Mouse (Mus musculus) limb, embryonic 13.5 days (tissue): ENCODE measurements around the gene Ccdc60. TPM values are rescaled to one million over a fixed set of nuclear protein-coding genes. Genes with fewer than 3 reads are reported as not detected.
"Not testable (repeated sequence)": the region's sequence is repeated elsewhere in the genome, so short reads cannot be mapped to it uniquely, and the experiment has no call there.

Experiments
- ATAC-seq: fragments of 200-750 bp; cut with Nextera tagmentation; 2 replicates; pipeline ENCODE4 v1.8.0; 2017; ENCODE audit warnings: low read depth, moderate number of reproducible peaks, moderate TSS enrichment; ENCODE audit not compliant: low FRiP score
- H3K27ac ChIP-seq: fragments of 300-500 bp; sonication (generic); 2 replicates; pipeline ENCODE4 v1.5.1; 2015; ENCODE audit warnings: inconsistent platforms, mild to moderate bottlenecking, moderate library complexity
- H3K27me3 ChIP-seq: fragments of 300-500 bp; sonication (generic); 2 replicates; pipeline ENCODE4 v1.6.1; 2015; ENCODE audit warnings: mild to moderate bottlenecking, inconsistent platforms
- H3K36me3 ChIP-seq: fragments of 300-500 bp; sonication (generic); 2 replicates; pipeline ENCODE4 v1.6.1; 2015; ENCODE audit warnings: inconsistent platforms, mild to moderate bottlenecking, moderate library complexity
- H3K4me1 ChIP-seq: fragments of 300-500 bp; sonication (generic); 2 replicates; pipeline ENCODE4 v1.6.1; 2015; ENCODE audit warnings: inconsistent platforms
- H3K4me2 ChIP-seq: fragments of 300-500 bp; sonication (generic); replicated peaks from 2 replicates; pipeline ENCODE4 v1.6.1; 2015; ENCODE audit warnings: inconsistent platforms, mild to moderate bottlenecking, moderate library complexity
- H3K4me3 ChIP-seq: fragments of 300-500 bp; sonication (generic); 2 replicates; pipeline ENCODE4 v1.5.1; 2015; ENCODE audit warnings: moderate library complexity, mild to moderate bottlenecking, inconsistent platforms
- H3K9ac ChIP-seq: fragments of 300-500 bp; sonication (generic); 2 replicates; pipeline ENCODE4 v1.6.1; 2015; ENCODE audit warnings: mild to moderate bottlenecking, inconsistent platforms
- H3K9me3 ChIP-seq: fragments of 300-500 bp; sonication (generic); 2 replicates; pipeline ENCODE4 v1.6.1; 2016; ENCODE audit warnings: inconsistent platforms
- WGBS: fragments of 180-500 bp; shearing (Covaris S2); methylation state at CpG from one replicate; pipeline ENCODE4 v1.1.7; 2015; 5-methylcytosine and 5-hydroxymethylcytosine counted together
- polyA plus RNA-seq: library from polyadenylated mRNA; unstranded; fragments of >200 nt; fragmentation: Nextera tagmentation; extraction: Ambion mirVana; gene quantifications from 2 replicates; pipeline ENCODE4 v1.2.1, GENCODE M21; 2015

Ccdc60 gene
- 1.4 and 1.7 TPM in 2 replicates for polyA plus RNA-seq

DNA sequence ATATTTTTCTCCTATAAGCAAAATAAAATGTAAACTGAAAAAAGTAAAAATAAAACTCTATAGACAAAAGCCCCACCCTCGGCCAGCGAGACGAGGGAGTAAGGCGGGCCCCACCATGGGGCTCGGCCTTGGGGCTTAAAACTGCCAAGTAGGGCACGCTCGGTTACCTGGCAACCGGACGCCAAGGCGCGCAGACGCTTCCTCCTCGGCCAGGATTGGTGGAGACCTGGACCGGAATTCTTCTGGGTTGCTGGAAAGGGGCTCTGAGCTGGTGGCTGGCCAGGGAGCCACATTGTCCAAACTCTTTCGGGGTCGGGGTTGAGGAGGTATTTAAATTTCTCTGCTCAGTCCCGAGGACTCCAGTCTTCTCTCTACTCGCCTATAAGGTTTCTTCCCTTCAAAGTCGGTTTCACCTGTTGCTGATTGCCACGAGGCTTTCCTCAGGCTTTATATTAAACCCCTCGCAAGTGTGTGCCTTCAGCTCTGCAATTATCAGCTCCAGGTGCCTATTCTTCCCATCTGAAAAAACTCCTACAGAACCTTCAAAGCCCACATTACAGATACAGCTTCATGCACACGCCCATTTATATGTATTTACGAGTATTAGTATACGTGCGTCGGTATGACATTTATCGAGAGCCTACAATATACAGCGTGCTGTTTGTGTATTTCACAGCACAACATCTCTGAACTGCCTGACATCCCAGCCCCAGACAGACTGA, at the start of gene Ccdc60:
Gene Ccdc60, minus strand, starts transcription at position 137 of the 722 bp plus-strand sequence.
- Histone ChIP-seq H3K4me2 (peak within 1 kb of the TSS; percentile 56), H3K27me3 (0 out of 2 replicates have a peak, but pooled peaks cover 6% of the 10 kb centered on the region), H3K27ac (no peak within 1 kb of the TSS), H3K9me3 (no peaks in the 10 kb centered on the region), H3K4me3 (peak within 1 kb of the TSS; percentile 22; the same call in 1 of the 2 replicates), H3K36me3 (no peaks in the 10 kb centered on the region), H3K4me1 (peaks cover 38% of the 10 kb centered on the region), H3K9ac (no peak within 1 kb of the TSS)
- WGBS: 6% methylated on average over 28 of the region's 28 CpGs
- peak; percentile 78 for ATAC-seq

DNA sequence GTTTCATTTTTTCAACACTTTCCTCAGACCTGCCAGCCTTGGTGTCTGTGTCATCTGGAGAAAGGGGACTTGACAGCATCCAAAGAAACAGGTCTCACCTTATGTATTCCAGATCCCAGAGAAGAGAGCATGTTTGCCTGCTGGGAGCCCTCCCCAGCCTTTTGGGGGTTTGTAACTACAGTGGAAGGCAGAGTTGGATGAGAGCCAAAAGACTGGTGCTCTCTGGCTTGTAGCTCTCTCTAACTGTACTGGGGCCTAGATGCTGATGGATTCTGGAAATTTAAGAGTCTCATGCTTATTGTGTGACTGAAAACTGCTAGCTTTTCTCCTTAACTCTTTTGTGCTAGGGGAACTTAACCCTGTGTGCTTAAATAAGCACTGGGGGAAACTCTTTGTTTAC, 47.4 kb upstream of the Ccdc60 start:
- peaks cover 13% of the 10 kb centered on the region for H3K4me1 ChIP-seq
- no peaks in the 10 kb centered on the region for H3K27me3 ChIP-seq
- no peak; the same call in 1 of the 2 replicates for ATAC-seq
- no peaks in the 10 kb centered on the region for H3K9me3 ChIP-seq
- no peak overlapping the region for H3K4me2 ChIP-seq
- H3K9ac ChIP-seq: no peak overlapping the region
- peak overlapping the region; percentile 29; the same call in 1 of the 2 replicates for H3K27ac ChIP-seq
- no peaks in the 10 kb centered on the region for H3K36me3 ChIP-seq
- no peak overlapping the region for H3K4me3 ChIP-seq

DNA sequence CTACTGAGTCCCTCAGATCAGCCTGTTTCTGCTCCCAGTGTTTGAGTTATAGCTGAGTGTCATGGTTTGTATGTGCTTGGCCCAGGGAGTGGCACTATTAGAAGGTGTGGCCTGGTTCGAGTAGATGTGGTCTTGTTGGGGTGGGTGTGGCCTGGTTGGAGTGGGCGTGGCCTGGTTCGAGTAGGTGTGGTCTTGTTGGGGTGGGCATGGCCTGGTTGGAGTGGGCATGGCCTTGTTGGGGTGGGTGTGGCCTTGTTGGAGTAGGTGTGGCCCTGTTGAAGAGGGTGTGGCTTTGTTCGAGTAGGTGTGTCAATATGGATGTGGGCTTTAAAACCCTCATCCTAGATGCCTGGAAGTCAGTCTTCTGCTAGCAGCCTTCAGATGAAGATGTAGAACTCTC, 40.1 kb upstream of the Ccdc60 start:
- Histone ChIP-seq H3K9ac (no peak overlapping the region), H3K4me2 (no peak overlapping the region), H3K36me3 (no peaks in the 10 kb centered on the region), H3K4me1 (peaks cover 15% of the 10 kb centered on the region), H3K4me3 (no peak overlapping the region), H3K27me3 (0 out of 2 replicates have a peak, but pooled peaks cover 3% of the 10 kb centered on the region), H3K9me3 (0 out of 2 replicates have a peak, but pooled peaks cover 4% of the 10 kb centered on the region), H3K27ac (no peak overlapping the region)
- WGBS: 90% methylated on average over 4 of the region's 4 CpGs
- no peak for ATAC-seq

DNA sequence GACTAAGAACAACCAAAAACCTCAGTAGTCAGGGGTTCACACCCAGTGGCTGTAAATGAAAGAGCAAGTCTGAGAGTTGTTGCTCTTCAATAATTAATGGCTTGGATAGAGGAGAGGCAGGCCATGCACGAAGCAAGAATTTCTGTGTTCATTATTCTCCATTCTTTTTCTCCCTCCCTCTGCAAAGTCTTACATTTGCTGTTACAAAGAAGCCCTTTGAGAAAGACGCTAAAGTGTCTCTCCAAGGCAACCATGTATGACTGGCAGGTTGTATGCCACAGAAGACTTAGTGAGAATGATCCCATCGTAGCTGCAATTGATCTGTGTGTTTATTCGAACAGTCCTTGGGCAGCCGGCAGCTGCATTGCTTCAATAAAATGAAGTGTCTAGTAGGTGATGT, 34.6 kb upstream of the Ccdc60 start:
- Histone ChIP-seq H3K4me3 (no peak overlapping the region), H3K4me1 (peaks cover 25% of the 10 kb centered on the region), H3K36me3 (no peaks in the 10 kb centered on the region), H3K9me3 (0 out of 2 replicates have a peak, but pooled peaks cover 4% of the 10 kb centered on the region), H3K4me2 (no peak overlapping the region), H3K9ac (no peak overlapping the region), H3K27me3 (peaks cover 14% of the 10 kb centered on the region; the same call in 1 of the 2 replicates), H3K27ac (no peak overlapping the region)
- WGBS: 40% methylated on average over 5 of the region's 5 CpGs
- ATAC-seq: no peak

DNA sequence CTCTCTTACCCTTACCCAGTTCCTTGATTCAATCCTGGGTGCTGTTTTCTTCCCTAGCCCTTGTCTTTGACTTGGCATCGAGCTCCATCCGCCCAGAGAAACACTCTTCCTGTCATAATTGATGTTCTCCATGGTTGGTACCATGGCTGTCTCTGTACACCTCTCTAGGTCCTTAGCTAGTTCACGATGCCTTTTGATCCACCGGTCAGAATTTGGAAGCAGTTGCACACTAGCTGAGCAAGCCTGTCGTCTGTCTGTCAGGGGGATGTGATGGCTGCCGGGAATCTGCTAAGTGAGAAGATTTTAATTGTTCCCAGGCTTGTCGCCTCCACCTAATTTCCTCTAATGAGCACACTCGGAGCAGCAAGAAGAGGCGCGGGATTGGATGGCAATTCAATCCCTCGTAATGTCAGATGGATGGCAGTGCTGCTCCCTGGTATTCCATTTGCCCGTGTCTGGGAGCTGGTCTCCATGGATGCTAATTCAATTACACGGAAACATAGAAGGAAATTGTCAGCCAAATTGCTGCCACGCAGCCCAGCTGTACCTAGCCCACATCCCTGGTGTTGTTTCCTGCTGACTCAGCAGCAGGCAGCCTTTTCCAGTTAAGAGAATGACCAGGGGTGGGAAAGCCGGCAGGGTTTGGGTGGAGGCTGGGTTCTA, 33.7 kb upstream of the Ccdc60 start:
- peak overlapping the region; percentile 40 for H3K4me2 ChIP-seq
- 0 out of 2 replicates have a peak, but pooled peaks cover 4% of the 10 kb centered on the region for H3K9me3 ChIP-seq

DNA sequence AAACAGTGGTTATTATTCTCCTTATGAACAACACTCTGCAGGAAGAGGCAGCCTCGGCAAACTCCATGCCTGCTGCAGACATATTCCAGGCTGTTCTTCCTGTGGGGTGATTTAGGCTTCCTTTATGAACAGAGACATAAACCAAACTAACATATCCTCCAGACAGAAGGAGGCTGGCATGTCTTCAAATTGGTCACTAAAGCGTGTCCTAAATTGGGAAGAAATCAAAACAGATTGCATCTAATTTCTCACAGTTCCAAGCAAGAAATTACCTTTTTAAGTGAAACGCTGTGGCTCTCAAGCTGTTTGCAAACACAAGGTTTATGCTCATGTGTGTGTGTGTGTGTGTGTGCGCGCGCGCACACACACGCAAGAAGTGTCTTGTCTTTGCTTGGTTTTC, 24.9 kb upstream of the Ccdc60 start:
- Histone ChIP-seq H3K27me3 (no peaks in the 10 kb centered on the region), H3K4me1 (peaks cover 20% of the 10 kb centered on the region), H3K9ac (no peak overlapping the region), H3K4me2 (no peak overlapping the region), H3K4me3 (no peak overlapping the region), H3K36me3 (no peaks in the 10 kb centered on the region), H3K27ac (no peak overlapping the region), H3K9me3 (no peaks in the 10 kb centered on the region)
- WGBS: 84% methylated on average over 8 of the region's 8 CpGs
- no peak for ATAC-seq

More for the DNA sequence above, 33.7 kb upstream of the Ccdc60 start:
- no peak overlapping the region for H3K4me3 ChIP-seq
- no peaks in the 10 kb centered on the region for H3K36me3 ChIP-seq
- H3K27me3 ChIP-seq: peaks cover 14% of the 10 kb centered on the region; the same call in 1 of the 2 replicates
- H3K27ac ChIP-seq: no peak overlapping the region
- WGBS: 26% methylated on average over 15 of the region's 15 CpGs
- peak; percentile 54; the same call in 1 of the 2 replicates for ATAC-seq
- H3K4me1 ChIP-seq: peaks cover 25% of the 10 kb centered on the region
- no peak overlapping the region for H3K9ac ChIP-seq

DNA sequence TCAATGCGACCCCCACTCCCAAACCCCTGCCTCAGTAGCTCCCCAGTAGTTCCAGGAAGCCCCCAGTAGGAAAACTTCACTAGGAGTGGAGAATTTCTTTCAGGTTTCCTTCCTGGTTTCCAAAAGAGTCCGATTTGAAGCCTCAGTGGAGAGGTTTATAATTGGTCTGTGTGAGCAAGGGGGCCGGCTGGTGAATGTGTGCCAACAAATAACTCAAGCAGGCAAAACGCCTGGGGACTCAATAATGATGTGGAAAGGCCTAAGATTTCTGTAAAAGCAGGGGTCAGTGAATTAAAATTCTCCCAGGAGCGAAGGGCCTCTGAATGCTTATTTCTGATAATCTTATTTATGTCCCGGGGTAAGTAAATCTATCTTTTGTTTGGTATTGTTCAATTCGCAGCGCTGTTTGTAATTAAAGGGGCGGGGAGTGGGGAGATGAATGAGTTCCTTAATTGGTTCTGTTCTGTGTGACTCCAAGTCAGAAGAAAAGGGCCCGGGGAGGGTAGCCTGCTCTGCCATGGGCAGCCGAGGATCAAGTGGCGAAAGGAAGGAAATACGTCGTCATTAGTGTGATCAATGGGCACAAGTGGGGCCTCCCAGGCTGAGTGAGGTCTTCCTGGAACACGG, 23.4 kb upstream of the Ccdc60 start:
- Histone ChIP-seq H3K27ac (peak overlapping the region; percentile 55; the same call in 1 of the 2 replicates), H3K9me3 (no peaks in the 10 kb centered on the region), H3K4me2 (peak overlapping the region; percentile 52), H3K4me3 (peak overlapping the region; percentile 29), H3K27me3 (no peaks in the 10 kb centered on the region), H3K4me1 (peaks cover 23% of the 10 kb centered on the region), H3K36me3 (no peaks in the 10 kb centered on the region), H3K9ac (no peak overlapping the region)
- WGBS: 17% methylated on average over 15 of the region's 15 CpGs
- ATAC-seq: no peak

DNA sequence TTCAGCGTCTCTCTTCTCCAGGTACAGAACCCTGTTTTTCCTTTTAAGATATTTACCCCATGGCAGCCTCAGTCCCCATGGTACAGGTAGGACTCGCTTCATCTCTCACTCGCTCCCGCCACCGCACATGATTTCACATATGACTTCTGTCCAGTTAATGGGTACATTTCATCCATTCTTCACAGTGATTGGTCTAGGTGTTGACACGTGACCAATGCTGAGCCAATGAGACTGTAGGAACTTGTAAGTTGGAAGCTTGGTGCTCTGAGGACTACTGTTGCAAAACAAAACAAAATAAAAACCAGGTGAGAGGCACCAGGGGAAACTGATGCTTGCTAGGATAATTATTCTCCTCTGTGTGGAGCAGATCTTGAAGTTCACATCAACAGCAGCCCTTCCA, 22.9 kb upstream of the Ccdc60 start:
- no peak for ATAC-seq
- no peaks in the 10 kb centered on the region for H3K9me3 ChIP-seq
- H3K36me3 ChIP-seq: no peaks in the 10 kb centered on the region
- H3K4me2 ChIP-seq: peak overlapping the region; percentile 52
- no peak overlapping the region for H3K4me3 ChIP-seq
- H3K27me3 ChIP-seq: no peaks in the 10 kb centered on the region
- peaks cover 23% of the 10 kb centered on the region for H3K4me1 ChIP-seq
- H3K9ac ChIP-seq: no peak overlapping the region
- H3K27ac ChIP-seq: peak overlapping the region; percentile 55; the same call in 1 of the 2 replicates
- 90% methylated on average over 6 of the region's 6 CpGs for WGBS

DNA sequence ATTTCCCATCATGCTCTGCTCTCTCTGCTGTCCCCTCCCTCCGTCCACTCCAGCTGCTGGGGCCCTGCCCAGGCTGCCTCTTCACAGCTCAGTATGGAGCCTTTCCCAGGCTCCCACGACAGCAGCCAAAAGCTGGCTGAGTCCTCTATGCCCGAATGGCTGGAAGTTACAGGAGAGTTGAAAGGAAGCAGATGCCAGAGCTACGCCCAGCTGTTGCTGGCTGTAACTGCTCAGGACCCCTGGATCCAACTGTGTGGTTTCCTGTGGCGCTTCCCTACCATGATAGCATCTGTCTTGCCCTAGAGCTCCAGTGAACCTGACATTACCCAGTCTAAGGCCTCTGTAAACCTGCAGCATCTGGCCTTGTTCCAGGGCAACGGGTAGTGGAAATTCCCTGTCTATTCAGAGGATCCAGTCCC, 20.6 kb upstream of the Ccdc60 start:
- ATAC-seq: peak; percentile 67
- Histone ChIP-seq H3K9ac (no peak overlapping the region), H3K27me3 (no peaks in the 10 kb centered on the region), H3K4me2 (peak overlapping the region; percentile 47), H3K27ac (peak overlapping the region; percentile 66), H3K9me3 (no peaks in the 10 kb centered on the region), H3K36me3 (no peaks in the 10 kb centered on the region), H3K4me1 (peaks cover 23% of the 10 kb centered on the region), H3K4me3 (no peak overlapping the region)
- 18% methylated on average over 6 of the region's 6 CpGs for WGBS

DNA sequence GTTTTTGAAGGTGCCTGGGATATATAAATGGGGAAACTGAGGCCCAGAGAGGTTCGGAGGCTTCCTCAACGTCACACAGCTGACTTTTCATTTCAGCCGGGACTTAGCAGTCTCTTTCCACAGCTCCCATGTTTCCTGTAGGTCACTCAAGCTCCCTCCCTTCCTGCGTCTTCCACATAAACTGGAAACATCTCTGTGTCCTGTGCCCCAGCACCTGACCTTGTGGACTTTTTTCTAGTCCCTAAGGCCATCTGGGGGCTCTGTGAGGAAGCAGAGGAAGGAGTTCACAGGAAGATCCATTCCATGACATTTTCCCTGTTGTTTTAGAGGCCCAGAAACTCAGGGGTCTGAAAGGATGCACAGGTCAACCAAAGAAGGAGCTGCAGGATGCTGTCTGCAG, 16.8 kb upstream of the Ccdc60 start:
- Histone ChIP-seq H3K27ac (no peak overlapping the region), H3K36me3 (no peaks in the 10 kb centered on the region), H3K4me1 (peaks cover 32% of the 10 kb centered on the region), H3K4me3 (no peak overlapping the region), H3K9ac (no peak overlapping the region), H3K27me3 (no peaks in the 10 kb centered on the region), H3K9me3 (no peaks in the 10 kb centered on the region), H3K4me2 (no peak overlapping the region)
- 74% methylated on average over 4 of the region's 4 CpGs for WGBS
- no peak for ATAC-seq

DNA sequence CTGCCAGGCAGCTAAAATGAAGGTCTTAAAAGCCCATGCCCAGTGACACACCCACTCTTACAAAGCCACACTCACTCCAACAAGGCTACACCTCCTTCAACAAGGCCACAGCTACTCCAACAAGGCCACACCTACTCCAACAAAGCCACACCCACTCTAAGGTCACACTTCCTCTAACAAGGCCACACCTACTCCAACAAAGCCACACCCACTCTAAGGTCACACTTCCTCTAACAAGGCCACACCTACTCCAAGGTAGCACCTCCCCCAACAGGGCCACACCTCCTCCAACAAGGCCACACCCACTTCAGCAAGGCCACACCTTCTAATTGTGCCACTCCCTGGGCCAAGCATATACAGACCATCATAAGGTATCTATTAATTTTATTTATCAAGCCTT, 16.4 kb upstream of the Ccdc60 start:
- not testable (repeated sequence) for H3K4me3 ChIP-seq, H3K27ac ChIP-seq, H3K4me2 ChIP-seq, H3K27me3 ChIP-seq, H3K36me3 ChIP-seq, ATAC-seq, H3K9ac ChIP-seq, H3K9me3 ChIP-seq
- H3K4me1 ChIP-seq: peaks cover 36% of the 10 kb centered on the region

DNA sequence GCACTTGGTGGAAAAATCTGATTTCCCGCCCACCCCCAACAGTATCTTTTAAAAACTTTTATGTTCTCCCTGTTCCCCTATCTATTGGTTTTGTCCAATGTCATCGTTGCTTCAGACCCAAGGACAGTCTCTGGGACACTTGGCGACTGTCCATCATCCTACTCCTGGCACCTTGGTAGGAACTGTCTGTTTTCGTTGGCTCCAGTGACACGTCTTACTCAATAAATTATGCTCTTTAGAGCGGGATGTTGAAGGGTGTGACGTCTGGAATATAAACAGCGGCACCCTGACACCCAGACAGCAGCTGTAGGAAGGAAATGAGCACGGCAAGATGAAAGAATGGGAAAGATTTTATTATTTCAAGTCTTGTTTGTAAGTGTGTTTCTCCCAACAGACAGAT, 12.2 kb upstream of the Ccdc60 start:
- no peaks in the 10 kb centered on the region for H3K27me3 ChIP-seq
- no peak overlapping the region for H3K27ac ChIP-seq
- H3K4me3 ChIP-seq: no peak overlapping the region
- H3K4me2 ChIP-seq: no peak overlapping the region
- H3K9me3 ChIP-seq: peaks cover 5% of the 10 kb centered on the region; the same call in 1 of the 2 replicates
- no peak for ATAC-seq
- WGBS: 36% methylated on average over 9 of the region's 9 CpGs
- H3K36me3 ChIP-seq: no peaks in the 10 kb centered on the region
- no peak overlapping the region for H3K9ac ChIP-seq
- peaks cover 25% of the 10 kb centered on the region for H3K4me1 ChIP-seq
